Mouse (Mus musculus) activated CD4-positive, CD25-positive, alpha-beta regulatory T cell, adult 4 months (primary cell): ENCODE results near the gene Oxsr1. TPM values are rescaled to one million over a fixed set of nuclear protein-coding genes. Genes with fewer than 3 reads are reported as not detected.

Source experiments
- ATAC-seq: one replicate; pipeline ENCODE4 v1.8.0; 2017
- polyA plus RNA-seq, 2 experiments: library from polyadenylated mRNA; unstranded; fragments of 100-300 nt; shearing (Covaris generic); gene quantifications; one replicate each; pipeline ENCODE4 v1.2.1; 2017

The Oxsr1 gene
- polyA plus RNA-seq, 2 experiments from 2014 or later = 7.0 to 7.2 TPM

- no peak for ATAC-seq
Measured at GRCm38 (mm10) chr9:119214601-119215000, 107.6 kb downstream of the Oxsr1 start.

- ATAC-seq = no peak
Measured at GRCm38 (mm10) chr9:119212996-119213395, 109.2 kb downstream of the Oxsr1 start.

- no peak for ATAC-seq
Measured at GRCm38 (mm10) chr9:119208998-119209397, 113.2 kb downstream of the Oxsr1 start, which contains the start of gene Slc22a13. TSS of gene Slc22a13 (minus strand) at chr9:119209098.

- no peak for ATAC-seq
Measured at GRCm38 (mm10) chr9:119207113-119207512, 115.1 kb downstream of the Oxsr1 start.

GRCm38 (mm10) chr9:119206666-119207065 is 115.6 kb downstream of the Oxsr1 start:
- ATAC-seq = no peak

GRCm38 (mm10) chr9:119205756-119206155 is 116.5 kb downstream of the Oxsr1 start:
- ATAC-seq = no peak

- no peak for ATAC-seq
Measured at GRCm38 (mm10) chr9:119203617-119204016, 118.6 kb downstream of the Oxsr1 start.

GRCm38 (mm10) chr9:119201653-119202052 is 120.6 kb downstream of the Oxsr1 start:
- no peak for ATAC-seq

- ATAC-seq = no peak
Measured at GRCm38 (mm10) chr9:119199151-119199861, 122.9 kb downstream of the Oxsr1 start.

GRCm38 (mm10) chr9:119192202-119192990 is 129.8 kb downstream of the Oxsr1 start:
- no peak for ATAC-seq

Other genes with a start within 250 kb of the Oxsr1 start
- gene Plcd1, start 228.9 kb downstream of the Oxsr1 start, polyA plus RNA-seq = 1 to 10 TPM; 2.3 to 4.5 TPM
- under 1 TPM in 1 of 2 experiments, not detected in 1; 0.52 TPM for gene Dlec1, start 219.9 kb downstream of the Oxsr1 start, polyA plus RNA-seq
- not detected for gene Acaa1b, start 165.3 kb downstream of the Oxsr1 start, polyA plus RNA-seq
- under 1 TPM in 1 of 2 experiments, not detected in 1; 0.13 TPM for gene Gm47289, start 163.3 kb downstream of the Oxsr1 start, polyA plus RNA-seq
- not detected for gene Slc22a13, start 113.3 kb downstream of the Oxsr1 start, polyA plus RNA-seq
- gene Acaa1a, start 17.2 kb upstream of the Oxsr1 start, polyA plus RNA-seq = 10 to 100 TPM; 34.5 to 53.6 TPM
- gene Myd88, start 19.0 kb upstream of the Oxsr1 start, polyA plus RNA-seq = 10 to 100 TPM; 75.2 to 83.3 TPM
- gene Xylb, start 35.0 kb upstream of the Oxsr1 start, polyA plus RNA-seq = under 1 TPM; 0.36 TPM
- gene Slc22a14, start 43.1 kb upstream of the Oxsr1 start, polyA plus RNA-seq = not detected
- gene Acvr2b, start 79.7 kb upstream of the Oxsr1 start, polyA plus RNA-seq = not detected
- gene Exog, start 122.5 kb upstream of the Oxsr1 start, polyA plus RNA-seq = 10 to 100 TPM in 1 of 2 experiments, 1 to 10 TPM in 1; 8.6 to 10.5 TPM